Mouse (Mus musculus) cerebellum, adult 8-10 months (tissue): ENCODE measurements around the gene Olfr1037.
"Not testable (repeated sequence)": the region's sequence is repeated elsewhere in the genome, so short reads cannot be mapped to it uniquely, and the experiment has no call there.

ENCODE experiments used
- DNase-seq: peaks from one replicate; pipeline ENCODE4 v3.0.0; 2022

Gene Olfr1037

DNA sequence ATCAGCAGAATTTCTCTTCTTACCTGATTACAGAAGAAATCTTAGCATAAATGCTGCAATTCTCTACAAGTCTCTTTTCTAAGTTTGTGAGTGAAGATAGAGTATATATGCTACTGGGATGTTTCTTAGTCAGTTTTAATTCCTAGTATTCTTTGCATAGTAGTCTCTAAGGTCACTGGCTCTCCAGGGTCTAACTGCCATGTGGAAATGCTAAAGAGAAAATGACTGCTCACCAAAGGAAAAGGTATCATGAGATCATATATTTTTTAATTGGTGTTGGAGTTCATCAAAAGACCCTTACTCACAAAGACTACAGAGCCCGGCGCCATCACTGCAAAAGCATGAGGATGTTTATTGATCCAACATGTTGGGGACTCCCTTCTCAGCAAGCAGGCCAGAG is at the start of gene Olfr1037:
Gene Olfr1037, minus strand, starts transcription at position 101 of the 400 bp plus-strand sequence.
- DNase-seq = no peak

DNA sequence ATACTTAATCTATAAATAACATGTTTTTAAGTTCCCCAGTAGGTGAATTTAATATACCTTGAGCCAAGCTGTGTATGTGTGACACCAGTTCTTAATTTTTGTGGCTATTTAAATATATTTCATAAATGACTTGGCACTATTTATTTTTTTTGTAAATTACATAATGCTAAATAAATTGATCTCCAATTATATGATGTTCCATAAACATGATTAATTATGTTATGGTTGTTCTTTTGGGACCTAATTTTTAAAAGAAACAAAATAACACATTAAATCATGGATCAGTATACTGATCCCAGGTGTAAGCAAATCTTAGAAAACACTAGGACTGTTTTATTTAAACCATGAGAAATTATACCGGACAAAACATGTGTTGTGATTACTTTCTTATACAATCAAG is 48.6 kb upstream of the Olfr1037 start, which contains the start of gene Olfr1039:
Gene Olfr1039, minus strand, starts transcription at position 101 of the 400 bp plus-strand sequence.
- no peak for DNase-seq

DNA sequence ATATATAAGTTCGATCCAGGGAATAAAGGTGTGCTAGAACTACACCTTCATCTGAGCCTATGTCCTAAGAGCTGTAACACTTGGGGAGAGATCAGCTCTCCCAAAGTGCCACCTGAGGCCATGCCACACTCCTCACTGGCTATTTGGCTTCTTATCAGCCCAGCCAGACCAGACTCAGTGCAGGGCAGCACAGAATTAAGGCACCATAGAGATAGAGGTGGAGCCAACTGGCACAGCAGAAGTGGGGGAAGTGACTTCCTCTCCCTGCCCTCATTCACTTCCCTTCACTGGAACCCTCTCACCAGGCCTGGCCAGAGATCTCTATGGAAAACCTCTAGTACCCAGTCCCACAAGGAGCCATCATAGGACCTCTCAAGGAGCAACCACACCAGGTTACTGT is 6.7 kb downstream of the Olfr1037 start:
- not testable (repeated sequence) for DNase-seq

DNA sequence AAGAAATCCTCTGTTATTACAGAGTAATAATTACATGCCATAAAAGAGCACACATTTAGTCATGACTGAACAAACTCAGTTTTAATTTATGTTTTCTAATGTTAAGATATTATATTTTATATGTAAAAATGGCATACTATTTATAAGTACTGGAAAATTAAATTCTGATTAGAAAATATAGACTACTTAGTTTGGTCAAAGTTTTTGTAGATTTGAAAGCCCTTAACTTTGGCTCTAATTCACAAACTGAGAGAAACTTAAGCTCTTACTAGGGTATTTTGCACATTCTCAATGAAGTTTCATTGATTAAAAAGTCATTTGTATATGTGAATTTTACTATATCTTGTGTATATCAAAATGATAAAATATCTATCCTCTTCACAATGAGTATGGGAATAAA is 13.5 kb downstream of the Olfr1037 start, which contains the start of gene Olfr1036:
Gene Olfr1036, plus strand, starts transcription at position 301 of the 400 bp plus-strand sequence.
- DNase-seq = not testable (repeated sequence)

DNA sequence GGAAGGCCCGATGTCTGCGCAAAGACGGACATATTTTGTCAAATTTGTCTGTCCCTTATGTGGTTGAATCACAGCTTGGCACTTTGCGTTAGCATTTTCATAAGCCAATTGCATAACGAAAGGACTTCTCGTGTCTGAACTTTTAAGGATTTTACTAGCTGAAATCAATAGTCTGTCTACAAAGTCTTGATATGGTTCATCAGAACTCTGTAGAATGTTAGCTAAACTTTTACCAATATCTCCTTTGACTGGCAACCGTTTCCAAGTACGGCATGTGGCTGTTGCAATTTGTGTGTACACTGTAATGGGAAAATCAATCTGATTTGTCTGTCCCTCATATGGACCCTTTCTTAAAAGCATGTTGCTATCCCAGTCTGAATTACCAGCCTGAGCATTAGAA is 17.0 kb downstream of the Olfr1037 start:
- no peak for DNase-seq

DNA sequence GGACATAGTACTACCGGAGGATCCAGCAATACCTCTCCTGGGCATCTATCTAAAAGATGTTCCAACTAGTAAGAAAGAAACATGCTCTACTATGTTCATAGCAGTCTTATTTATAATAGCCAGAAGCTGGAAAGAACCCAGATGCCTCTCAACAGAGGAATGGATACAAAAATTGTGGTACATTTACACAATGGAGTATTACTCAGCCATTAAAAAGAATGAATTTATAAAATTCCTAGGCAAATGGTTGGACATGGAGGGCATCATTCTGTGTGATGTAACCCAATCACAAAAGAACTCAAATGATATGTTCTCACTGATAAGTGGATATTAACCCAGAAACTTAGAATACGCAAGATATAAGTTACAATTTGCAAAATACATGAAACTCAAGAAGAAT is 23.4 kb downstream of the Olfr1037 start:
- not testable (repeated sequence) for DNase-seq

DNA sequence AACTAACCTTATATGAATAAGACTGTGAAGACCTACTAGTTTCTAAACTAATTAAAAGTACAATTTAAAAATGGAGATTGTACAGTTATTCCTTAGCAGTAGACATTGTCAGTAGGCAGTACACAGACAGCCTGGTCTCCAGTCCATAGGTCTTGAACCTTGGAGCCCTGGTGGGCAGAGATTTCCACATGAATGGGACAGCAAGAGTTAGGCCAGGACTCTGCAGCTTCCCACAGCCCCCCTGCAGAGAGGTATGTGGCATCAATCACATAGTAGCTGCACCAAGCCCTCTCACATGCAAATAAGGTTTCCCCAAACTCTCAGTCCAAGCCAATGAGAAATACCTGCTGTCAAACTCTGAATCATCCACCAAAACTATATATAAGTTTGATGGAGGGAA is 36.4 kb downstream of the Olfr1037 start:
- DNase-seq = not testable (repeated sequence)

DNA sequence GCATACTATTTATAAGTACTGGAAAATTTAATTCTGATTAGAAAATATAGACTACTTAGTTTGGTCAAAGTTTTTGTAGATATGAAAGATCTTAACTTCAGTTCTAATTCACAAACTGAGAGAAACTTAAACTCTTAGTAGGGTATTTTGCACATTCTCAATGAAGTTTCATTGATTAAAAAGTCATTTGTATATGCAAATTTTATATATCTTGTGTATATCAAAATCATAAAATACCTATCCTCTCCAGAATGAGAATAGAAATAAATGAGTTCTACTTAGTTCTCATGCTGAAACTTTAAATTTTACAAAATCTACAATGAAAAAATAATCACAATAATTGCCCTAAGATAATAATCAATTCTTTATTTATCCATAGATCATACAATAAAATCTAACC is 41.6 kb downstream of the Olfr1037 start, which contains the start of gene Olfr1034:
Gene Olfr1034, plus strand, starts transcription at position 301 of the 400 bp plus-strand sequence.
- no peak for DNase-seq
